Mouse (Mus musculus) embryonic facial prominence, embryonic 10.5 days (tissue): Measurements from ENCODE around the gene Tmed1. TPM values are rescaled to one million over a fixed set of nuclear protein-coding genes. Genes with fewer than 3 reads are reported as not detected.
A peak's percentile ranks its signal among the peaks of the same experiment; 100 is the strongest.

ENCODE experiments used
- DNase-seq: peaks from one replicate; pipeline ENCODE4 v3.0.0-alpha.2; 2017; ENCODE audit warnings: low spot score
- H3K27ac ChIP-seq: fragments of 300-500 bp; sonication (generic); replicated peaks from 2 replicates; pipeline ENCODE4 v1.5.1; 2016; ENCODE audit warnings: mild to moderate bottlenecking
- H3K27me3 ChIP-seq: fragments of 300-500 bp; sonication (generic); replicated peaks from 2 replicates; pipeline ENCODE4 v1.6.1; 2016; ENCODE audit warnings: low read depth, mild to moderate bottlenecking; ENCODE audit not compliant: poor library complexity, severe bottlenecking
- H3K36me3 ChIP-seq: fragments of 300-500 bp; sonication (generic); replicated peaks from 2 replicates; pipeline ENCODE4 v1.6.1; 2016; ENCODE audit warnings: mild to moderate bottlenecking, moderate library complexity
- H3K4me1 ChIP-seq: fragments of 300-500 bp; sonication (generic); 2 replicates; pipeline ENCODE4 v1.6.1; 2016
- H3K4me3 ChIP-seq: fragments of 300-500 bp; sonication (generic); 2 replicates; pipeline ENCODE4 v1.5.1; 2016; ENCODE audit warnings: mild to moderate bottlenecking, moderate library complexity
- H3K9me3 ChIP-seq: fragments of 300-500 bp; sonication (generic); 2 replicates; pipeline ENCODE4 v1.6.1; 2016; ENCODE audit warnings: mild to moderate bottlenecking
- WGBS: fragments of 180-500 bp; shearing (Covaris S2); methylation state at CpG from one replicate; pipeline ENCODE4 v1.1.7; 2016; 5-methylcytosine and 5-hydroxymethylcytosine counted together
- polyA plus RNA-seq: library from polyadenylated mRNA; unstranded; fragments of >200 nt; fragmentation: Nextera tagmentation; extraction: Ambion mirVana; gene quantifications from 2 replicates; pipeline ENCODE4 v1.2.1, GENCODE M21; 2016

Gene Tmed1
- polyA plus RNA-seq = 119 and 121 TPM in 2 replicates

- H3K4me3 ChIP-seq = peak within 1 kb of the TSS; percentile 80
- DNase-seq = peak; percentile 96
- under 1% methylated on average over 44 of the region's 44 CpGs for WGBS
Observed at GRCm38 (mm10) chr9:21509772-21510688, at the start of gene Tmed1. Gene Tmed1 (minus strand): TSS chr9:21510252.

GRCm38 (mm10) chr9:21559151-21559550, 49.1 kb upstream of the Tmed1 start:
- Histone ChIP-seq H3K36me3 (peaks cover 78% of the 10 kb centered on the region), H3K27ac (no peak overlapping the region), H3K4me3 (no peak overlapping the region), H3K27me3 (no peaks in the 10 kb centered on the region), H3K9me3 (no peaks in the 10 kb centered on the region), H3K4me1 (peaks cover 7% of the 10 kb centered on the region; the same call in 1 of the 2 replicates)
- WGBS = 93% methylated on average over 3 of the region's 3 CpGs
- no peak for DNase-seq

More at GRCm38 (mm10) chr9:21509772-21510688, at the start of gene Tmed1:
- peaks cover 42% of the 10 kb centered on the region for H3K36me3 ChIP-seq
- no peaks in the 10 kb centered on the region for H3K27me3 ChIP-seq
- H3K27ac ChIP-seq = peak within 1 kb of the TSS; percentile 94
- H3K4me1 ChIP-seq = peaks cover 20% of the 10 kb centered on the region
- H3K9me3 ChIP-seq = peaks cover 3% of the 10 kb centered on the region; the same call in 1 of the 2 replicates

GRCm38 (mm10) chr9:21558366-21558765, 48.3 kb upstream of the Tmed1 start:
- Histone ChIP-seq H3K27ac (no peak overlapping the region), H3K27me3 (no peaks in the 10 kb centered on the region), H3K9me3 (no peaks in the 10 kb centered on the region), H3K4me1 (peaks cover 7% of the 10 kb centered on the region; the same call in 1 of the 2 replicates), H3K36me3 (peaks cover 86% of the 10 kb centered on the region), H3K4me3 (no peak overlapping the region)
- WGBS = 89% methylated on average over 4 of the region's 4 CpGs
- no peak for DNase-seq

GRCm38 (mm10) chr9:21557556-21557955, 47.5 kb upstream of the Tmed1 start:
- H3K4me3 ChIP-seq = no peak overlapping the region
- H3K36me3 ChIP-seq = peaks cover 91% of the 10 kb centered on the region
- no peaks in the 10 kb centered on the region for H3K9me3 ChIP-seq
- H3K4me1 ChIP-seq = peaks cover 7% of the 10 kb centered on the region; the same call in 1 of the 2 replicates
- WGBS = 90% methylated on average over 2 of the region's 2 CpGs
- no peaks in the 10 kb centered on the region for H3K27me3 ChIP-seq
- DNase-seq = no peak
- H3K27ac ChIP-seq = no peak overlapping the region

- Histone ChIP-seq H3K9me3 (no peaks in the 10 kb centered on the region), H3K4me1 (peaks cover 7% of the 10 kb centered on the region; the same call in 1 of the 2 replicates), H3K36me3 (peaks cover 91% of the 10 kb centered on the region), H3K27me3 (no peaks in the 10 kb centered on the region), H3K4me3 (no peak overlapping the region), H3K27ac (no peak overlapping the region)
- DNase-seq = no peak
- 90% methylated on average over 2 of the region's 2 CpGs for WGBS
Observed at GRCm38 (mm10) chr9:21556996-21557395, 46.9 kb upstream of the Tmed1 start.

- Histone ChIP-seq H3K27ac (no peak overlapping the region), H3K9me3 (no peaks in the 10 kb centered on the region), H3K36me3 (peaks cover 91% of the 10 kb centered on the region), H3K27me3 (no peaks in the 10 kb centered on the region), H3K4me1 (peaks cover 7% of the 10 kb centered on the region; the same call in 1 of the 2 replicates), H3K4me3 (no peak overlapping the region)
- WGBS = 86% methylated on average over 6 of the region's 6 CpGs
- DNase-seq = no peak
Observed at GRCm38 (mm10) chr9:21555198-21555742, 45.2 kb upstream of the Tmed1 start.

GRCm38 (mm10) chr9:21553607-21554273, 43.7 kb upstream of the Tmed1 start:
- Histone ChIP-seq H3K36me3 (peaks cover 92% of the 10 kb centered on the region), H3K4me3 (no peak overlapping the region), H3K27ac (no peak overlapping the region), H3K4me1 (peaks cover 11% of the 10 kb centered on the region), H3K27me3 (no peaks in the 10 kb centered on the region), H3K9me3 (no peaks in the 10 kb centered on the region)
- DNase-seq = no peak
- 87% methylated on average over 6 of the region's 6 CpGs for WGBS

GRCm38 (mm10) chr9:21551049-21551448, 41.0 kb upstream of the Tmed1 start:
- no peak for DNase-seq
- Histone ChIP-seq H3K27ac (no peak overlapping the region), H3K27me3 (no peaks in the 10 kb centered on the region), H3K4me1 (peaks cover 14% of the 10 kb centered on the region), H3K9me3 (no peaks in the 10 kb centered on the region), H3K36me3 (peaks cover 74% of the 10 kb centered on the region), H3K4me3 (no peak overlapping the region)
- 95% methylated on average over 2 of the region's 2 CpGs for WGBS

GRCm38 (mm10) chr9:21547075-21547941, 37.3 kb upstream of the Tmed1 start:
- WGBS = 1% methylated on average over 65 of the region's 66 CpGs
- no peaks in the 10 kb centered on the region for H3K9me3 ChIP-seq
- DNase-seq = peak; percentile 75

GRCm38 (mm10) chr9:21546789-21547074, 36.7 kb upstream of the Tmed1 start, which contains the start of gene Carm1:
Gene Carm1 (plus strand): TSS chr9:21546894.
- 17% methylated on average over 52 of the region's 52 CpGs for WGBS
- H3K27ac ChIP-seq = peak within 1 kb of the TSS; percentile 99
- peaks cover 26% of the 10 kb centered on the region for H3K4me1 ChIP-seq
- peak within 1 kb of the TSS; percentile 89 for H3K4me3 ChIP-seq
- H3K36me3 ChIP-seq = peaks cover 33% of the 10 kb centered on the region
- DNase-seq = no peak
- H3K9me3 ChIP-seq = no peaks in the 10 kb centered on the region
- H3K27me3 ChIP-seq = no peaks in the 10 kb centered on the region

More at GRCm38 (mm10) chr9:21547075-21547941, 37.3 kb upstream of the Tmed1 start:
- Histone ChIP-seq H3K36me3 (peaks cover 38% of the 10 kb centered on the region), H3K4me3 (peak overlapping the region; percentile 89), H3K27me3 (no peaks in the 10 kb centered on the region), H3K27ac (peak overlapping the region; percentile 99), H3K4me1 (peaks cover 26% of the 10 kb centered on the region)

GRCm38 (mm10) chr9:21545916-21546788, 36.1 kb upstream of the Tmed1 start:
- Histone ChIP-seq H3K36me3 (peaks cover 28% of the 10 kb centered on the region), H3K9me3 (no peaks in the 10 kb centered on the region), H3K4me1 (peaks cover 26% of the 10 kb centered on the region), H3K27me3 (no peaks in the 10 kb centered on the region), H3K27ac (peak overlapping the region; percentile 99), H3K4me3 (peak overlapping the region; percentile 89)
- WGBS = under 1% methylated on average over 67 of the region's 67 CpGs
- DNase-seq = peak; percentile 100
